Mouse (Mus musculus): ENCODE results near the gene Ptprg. TPM values are rescaled to one million over a fixed set of nuclear protein-coding genes. Genes with fewer than 3 reads are reported as not detected.

Ptprg gene
- polyA plus RNA-seq, 1 experiment from 2014 or later: 33.7 TPM

DNA sequence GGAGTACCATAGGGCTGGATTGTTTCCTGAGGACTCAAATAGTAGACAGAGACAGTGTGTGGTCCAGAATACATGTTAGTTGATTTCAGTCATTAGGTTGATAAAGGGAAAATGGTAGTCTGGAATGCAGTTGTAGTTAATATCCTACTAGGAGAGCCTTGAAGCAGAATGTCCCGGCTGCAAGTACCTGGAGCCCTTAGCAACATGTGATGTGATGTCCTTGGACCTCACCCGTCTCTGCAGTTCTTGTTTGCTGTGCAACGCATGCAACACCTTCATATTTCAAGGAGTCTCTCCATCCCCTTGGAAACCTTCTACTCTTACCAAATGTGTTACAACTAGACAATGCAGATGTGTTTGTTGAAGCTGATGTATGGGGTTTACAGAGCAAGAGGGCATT lies 280.3 kb downstream of the Ptprg start:
- Histone ChIP-seq H3K9me3 (ENCODE audit: control insufficient read depth, low read length) (no peaks in the 10 kb centered on the region), H3K4me2 (no peak overlapping the region), H3K27me3 (ENCODE audit: control insufficient read depth, insufficient read depth, low read length) (no peaks in the 10 kb centered on the region), H3K9ac (ENCODE audit: low read length) (no peak overlapping the region), H3K4me1 (ENCODE audit: control insufficient read depth, insufficient read depth, low read length) (no peaks in the 10 kb centered on the region), H3K36me3 (ENCODE audit: control insufficient read depth, insufficient read depth, low read length) (no peaks in the 10 kb centered on the region), H3K4me3 (ENCODE audit: low read depth, low read length) (no peak overlapping the region), H3K27ac (ENCODE audit: low read depth, low read length) (no peak overlapping the region)
- WGBS: 89% methylated on average over 3 of the region's 3 CpGs
- ATAC-seq (ENCODE audit: low FRiP score): no peak
- no peak for DNase-seq (ENCODE audit: low spot score, missing footprints)

DNA sequence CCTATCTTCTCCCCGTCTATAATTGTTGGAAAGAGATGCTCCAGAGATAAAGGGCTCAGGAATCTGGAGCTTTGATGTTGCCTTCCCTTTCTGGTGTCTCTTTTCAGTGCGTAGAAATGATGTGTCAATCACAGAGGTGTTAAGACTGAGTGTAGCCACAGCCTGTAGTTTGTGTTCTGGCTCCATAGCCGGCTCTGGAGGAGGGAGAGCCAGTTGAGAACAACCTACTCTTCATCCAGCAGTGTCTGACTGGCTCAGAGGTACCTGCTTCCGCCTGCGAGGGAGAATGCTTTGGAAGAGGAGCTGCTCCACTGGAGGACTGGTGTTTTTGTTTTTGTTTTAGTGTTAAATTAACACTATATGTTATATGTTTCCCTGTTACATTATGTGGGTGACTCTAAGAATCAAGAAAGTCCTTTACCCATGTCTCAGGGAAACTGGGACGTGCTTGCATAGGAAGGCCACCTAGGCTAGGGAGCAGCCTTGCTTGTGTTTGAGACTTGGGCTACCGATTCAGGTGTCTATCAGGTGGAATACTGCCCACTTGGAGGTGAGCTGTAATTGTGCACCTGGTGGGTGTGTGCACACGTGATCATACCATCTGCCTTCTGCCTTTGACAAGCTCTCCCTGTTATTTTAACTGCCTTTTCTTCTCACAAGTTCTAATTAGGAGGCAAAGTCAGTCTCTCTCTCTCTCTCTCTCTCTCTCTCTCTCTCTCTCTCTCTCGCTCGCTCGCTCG lies 282.5 kb downstream of the Ptprg start:
- Histone ChIP-seq H3K9ac (ENCODE audit: low read length) (no peak overlapping the region), H3K4me1 (ENCODE audit: control insufficient read depth, insufficient read depth, low read length) (no peaks in the 10 kb centered on the region), H3K36me3 (ENCODE audit: control insufficient read depth, insufficient read depth, low read length) (no peaks in the 10 kb centered on the region), H3K9me3 (ENCODE audit: control insufficient read depth, low read length) (no peaks in the 10 kb centered on the region), H3K4me3 (ENCODE audit: low read depth, low read length) (no peak overlapping the region), H3K27ac (ENCODE audit: low read depth, low read length) (no peak overlapping the region), H3K4me2 (no peak overlapping the region), H3K27me3 (ENCODE audit: control insufficient read depth, insufficient read depth, low read length) (no peaks in the 10 kb centered on the region)
- 79% methylated on average over 12 of the region's 12 CpGs for WGBS
- DNase-seq (ENCODE audit: low spot score, missing footprints) (no peak), ATAC-seq (ENCODE audit: low FRiP score) (no peak)

DNA sequence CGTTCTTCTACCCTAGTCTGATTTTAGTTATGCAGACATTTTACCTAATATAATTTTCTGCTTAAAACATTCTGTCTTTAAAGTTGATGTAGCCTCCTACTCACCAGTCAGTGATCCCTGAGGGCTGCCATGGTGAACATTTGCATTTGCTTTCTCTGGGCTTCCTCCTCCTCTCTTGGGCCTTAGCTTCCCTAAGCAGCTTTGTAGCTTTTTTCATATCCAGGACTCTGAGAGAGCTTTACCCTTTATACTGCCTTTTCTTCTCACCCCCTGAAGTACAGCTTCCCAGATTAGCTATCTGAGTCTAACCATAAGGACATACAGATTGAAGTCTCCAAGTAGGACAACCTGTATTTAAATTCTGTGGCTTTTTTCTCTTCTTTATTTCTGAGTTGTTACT lies 284.4 kb downstream of the Ptprg start:
- no peak overlapping the region for H3K4me2 ChIP-seq
- ATAC-seq (ENCODE audit: low FRiP score): no peak
- no peaks in the 10 kb centered on the region for H3K9me3 ChIP-seq (ENCODE audit: control insufficient read depth, low read length)
- no peaks in the 10 kb centered on the region for H3K36me3 ChIP-seq (ENCODE audit: control insufficient read depth, insufficient read depth, low read length)
- H3K9ac ChIP-seq (ENCODE audit: low read length): no peak overlapping the region
- 89% methylated on average over 1 of the region's 1 CpGs for WGBS
- H3K4me1 ChIP-seq (ENCODE audit: control insufficient read depth, insufficient read depth, low read length): no peaks in the 10 kb centered on the region
- no peak overlapping the region for H3K4me3 ChIP-seq (ENCODE audit: low read depth, low read length)
- H3K27ac ChIP-seq (ENCODE audit: low read depth, low read length): no peak overlapping the region
- no peak for DNase-seq (ENCODE audit: low spot score, missing footprints)
- no peaks in the 10 kb centered on the region for H3K27me3 ChIP-seq (ENCODE audit: control insufficient read depth, insufficient read depth, low read length)

DNA sequence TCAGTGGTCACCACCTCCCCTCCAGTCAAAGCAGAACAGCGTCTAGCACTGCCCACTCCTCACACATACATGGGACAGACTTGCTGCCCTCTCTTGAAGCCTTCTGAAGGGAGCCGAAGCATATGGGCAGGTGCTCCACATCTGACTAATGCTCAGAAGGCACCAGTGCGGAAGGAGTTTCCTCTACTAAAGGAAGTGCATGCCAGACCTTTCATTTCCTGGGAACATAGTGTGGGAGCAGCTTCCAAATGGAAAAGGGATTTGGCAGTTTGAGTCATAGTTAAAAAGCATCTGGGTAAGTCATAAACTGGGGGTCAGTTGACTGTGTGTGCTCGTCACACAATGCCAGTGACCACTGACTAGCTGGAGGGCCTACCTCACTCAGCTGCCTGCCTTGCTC lies 288.3 kb downstream of the Ptprg start:
- no peaks in the 10 kb centered on the region for H3K36me3 ChIP-seq (ENCODE audit: control insufficient read depth, insufficient read depth, low read length)
- DNase-seq (ENCODE audit: low spot score, missing footprints): no peak
- H3K4me2 ChIP-seq: no peak overlapping the region
- H3K4me1 ChIP-seq (ENCODE audit: control insufficient read depth, insufficient read depth, low read length): no peaks in the 10 kb centered on the region
- H3K4me3 ChIP-seq (ENCODE audit: low read depth, low read length): no peak overlapping the region
- no peak overlapping the region for H3K9ac ChIP-seq (ENCODE audit: low read length)
- 84% methylated on average over 4 of the region's 4 CpGs for WGBS
- no peaks in the 10 kb centered on the region for H3K9me3 ChIP-seq (ENCODE audit: control insufficient read depth, low read length)
- H3K27ac ChIP-seq (ENCODE audit: low read depth, low read length): no peak overlapping the region
- no peak for ATAC-seq (ENCODE audit: low FRiP score)
- H3K27me3 ChIP-seq (ENCODE audit: control insufficient read depth, insufficient read depth, low read length): no peaks in the 10 kb centered on the region

DNA sequence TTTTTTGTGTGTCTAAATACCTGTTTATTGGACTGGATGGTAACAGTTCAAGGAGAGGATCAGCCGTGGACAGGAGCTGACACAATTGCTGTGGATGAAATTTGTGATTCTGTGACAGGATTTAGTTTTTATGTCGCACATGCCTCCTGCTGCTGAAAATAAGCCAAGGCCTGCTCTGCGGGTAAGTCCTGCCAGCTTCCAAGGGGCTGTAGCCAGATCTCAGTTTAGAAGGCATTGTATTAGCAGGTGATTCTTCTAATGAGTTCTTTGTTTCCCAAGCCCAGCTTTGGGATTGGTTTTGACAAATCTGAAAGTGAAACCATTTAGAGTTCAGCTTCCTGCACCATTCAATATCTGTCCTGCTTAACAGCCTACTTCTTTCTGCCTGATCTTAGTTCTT lies 299.6 kb downstream of the Ptprg start:
- DNase-seq (ENCODE audit: low spot score, missing footprints): no peak
- WGBS: 80% methylated on average over 3 of the region's 3 CpGs
- H3K4me3 ChIP-seq (ENCODE audit: low read depth, low read length): no peak overlapping the region

DNA sequence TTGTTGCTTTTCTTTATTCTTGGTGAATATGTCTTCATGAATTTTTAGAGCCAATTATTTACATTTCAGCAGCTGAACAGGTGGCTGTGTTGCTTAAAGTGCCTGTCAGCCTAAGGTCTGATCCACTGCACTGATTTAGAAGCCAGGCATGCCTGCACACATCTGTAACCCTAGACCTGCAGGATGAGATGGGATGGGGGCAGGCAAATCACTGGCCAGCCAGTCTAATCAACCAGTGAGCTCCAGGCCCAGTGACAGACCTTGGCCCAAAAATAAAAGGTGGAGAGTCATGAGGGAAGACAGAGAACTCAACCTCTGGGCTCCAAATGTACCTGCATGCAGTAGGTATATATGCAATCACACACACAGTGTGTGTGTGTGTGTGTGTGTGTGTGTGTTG lies 302.2 kb downstream of the Ptprg start:
- peaks cover 3% of the 10 kb centered on the region; the same call in 1 of the 2 replicates for H3K4me1 ChIP-seq (ENCODE audit: control insufficient read depth, insufficient read depth, low read length)
- no peak overlapping the region for H3K4me2 ChIP-seq
- no peaks in the 10 kb centered on the region for H3K36me3 ChIP-seq (ENCODE audit: control insufficient read depth, insufficient read depth, low read length)
- H3K4me3 ChIP-seq (ENCODE audit: low read depth, low read length): no peak overlapping the region
- no peaks in the 10 kb centered on the region for H3K27me3 ChIP-seq (ENCODE audit: control insufficient read depth, insufficient read depth, low read length)
- DNase-seq (ENCODE audit: low spot score, missing footprints) (no peak), ATAC-seq (ENCODE audit: low FRiP score) (no peak)
- H3K9me3 ChIP-seq (ENCODE audit: control insufficient read depth, low read length): no peaks in the 10 kb centered on the region
- no peak overlapping the region for H3K27ac ChIP-seq (ENCODE audit: low read depth, low read length)
- H3K9ac ChIP-seq (ENCODE audit: low read length): no peak overlapping the region

More for the DNA sequence above, 299.6 kb downstream of the Ptprg start:
- Histone ChIP-seq H3K9ac (ENCODE audit: low read length) (no peak overlapping the region), H3K4me1 (ENCODE audit: control insufficient read depth, insufficient read depth, low read length) (peaks cover 3% of the 10 kb centered on the region; the same call in 1 of the 2 replicates), H3K27ac (ENCODE audit: low read depth, low read length) (no peak overlapping the region), H3K36me3 (ENCODE audit: control insufficient read depth, insufficient read depth, low read length) (no peaks in the 10 kb centered on the region), H3K9me3 (ENCODE audit: control insufficient read depth, low read length) (no peaks in the 10 kb centered on the region), H3K27me3 (ENCODE audit: control insufficient read depth, insufficient read depth, low read length) (no peaks in the 10 kb centered on the region), H3K4me2 (no peak overlapping the region)
- no peak for ATAC-seq (ENCODE audit: low FRiP score)

DNA sequence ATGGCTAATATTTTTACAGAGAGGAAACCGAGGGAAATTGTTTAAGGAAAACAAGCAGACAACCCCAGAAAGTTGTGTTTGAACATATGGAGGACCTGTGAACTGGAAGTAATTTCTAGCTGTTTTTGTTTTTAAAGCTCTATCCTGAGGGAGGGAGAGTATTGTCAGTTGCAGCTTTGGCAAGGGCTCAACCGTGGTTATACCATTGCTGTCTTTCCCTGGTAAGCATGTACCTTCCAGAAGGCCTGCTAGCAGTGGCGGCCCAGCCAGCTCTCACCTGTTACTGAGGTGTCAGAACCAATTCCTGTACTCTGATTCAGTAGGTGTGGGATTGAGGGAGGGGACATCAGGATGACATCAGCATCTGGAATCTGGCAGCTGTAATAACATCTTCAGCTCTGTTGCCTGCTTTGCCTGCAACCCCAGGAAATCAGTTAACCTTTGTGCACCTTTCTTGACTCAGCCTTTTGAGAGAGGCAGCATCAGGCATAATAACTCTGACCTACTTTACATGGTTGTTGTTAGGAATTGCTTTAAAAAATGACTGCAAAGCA lies 304.7 kb downstream of the Ptprg start:
- 66% methylated on average over 3 of the region's 3 CpGs for WGBS
- Histone ChIP-seq H3K9ac (ENCODE audit: low read length) (no peak overlapping the region), H3K36me3 (ENCODE audit: control insufficient read depth, insufficient read depth, low read length) (no peaks in the 10 kb centered on the region), H3K4me1 (ENCODE audit: control insufficient read depth, insufficient read depth, low read length) (peaks cover 3% of the 10 kb centered on the region; the same call in 1 of the 2 replicates), H3K9me3 (ENCODE audit: control insufficient read depth, low read length) (no peaks in the 10 kb centered on the region), H3K4me2 (no peak overlapping the region), H3K27ac (ENCODE audit: low read depth, low read length) (no peak overlapping the region), H3K27me3 (ENCODE audit: control insufficient read depth, insufficient read depth, low read length) (no peaks in the 10 kb centered on the region), H3K4me3 (ENCODE audit: low read depth, low read length) (no peak overlapping the region)
- no peak for DNase-seq (ENCODE audit: low spot score, missing footprints)
- ATAC-seq (ENCODE audit: low FRiP score): no peak

DNA sequence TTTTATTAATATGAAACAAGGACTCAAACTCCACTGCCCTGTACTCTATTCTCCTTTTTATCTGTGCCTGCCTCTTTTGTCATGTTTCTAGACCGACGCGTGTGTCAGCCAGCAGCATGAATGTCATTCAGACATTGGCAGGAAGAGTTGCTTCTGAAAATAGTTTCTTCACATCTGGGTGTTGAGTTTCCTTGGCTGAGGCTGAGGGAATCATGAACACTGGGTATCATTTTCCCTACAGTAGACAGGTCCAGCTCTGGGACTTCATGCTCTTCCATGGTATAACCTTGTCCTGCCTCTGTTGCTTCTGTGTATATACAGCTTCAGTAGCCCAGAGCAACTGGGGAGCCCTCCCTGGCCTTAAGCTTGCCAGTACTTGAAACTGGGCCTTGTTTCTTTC lies 310.0 kb downstream of the Ptprg start:
- no peak for ATAC-seq (ENCODE audit: low FRiP score)
- H3K9ac ChIP-seq (ENCODE audit: low read length): no peak overlapping the region
- WGBS: 92% methylated on average over 3 of the region's 3 CpGs
- H3K27me3 ChIP-seq (ENCODE audit: control insufficient read depth, insufficient read depth, low read length): no peaks in the 10 kb centered on the region
- H3K36me3 ChIP-seq (ENCODE audit: control insufficient read depth, insufficient read depth, low read length): no peaks in the 10 kb centered on the region
- no peaks in the 10 kb centered on the region; the same call in 1 of the 2 replicates for H3K4me1 ChIP-seq (ENCODE audit: control insufficient read depth, insufficient read depth, low read length)
- H3K9me3 ChIP-seq (ENCODE audit: control insufficient read depth, low read length): no peaks in the 10 kb centered on the region
- no peak overlapping the region for H3K27ac ChIP-seq (ENCODE audit: low read depth, low read length)
- H3K4me2 ChIP-seq: no peak overlapping the region
- DNase-seq (ENCODE audit: low spot score, missing footprints): no peak
- no peak overlapping the region for H3K4me3 ChIP-seq (ENCODE audit: low read depth, low read length)

DNA sequence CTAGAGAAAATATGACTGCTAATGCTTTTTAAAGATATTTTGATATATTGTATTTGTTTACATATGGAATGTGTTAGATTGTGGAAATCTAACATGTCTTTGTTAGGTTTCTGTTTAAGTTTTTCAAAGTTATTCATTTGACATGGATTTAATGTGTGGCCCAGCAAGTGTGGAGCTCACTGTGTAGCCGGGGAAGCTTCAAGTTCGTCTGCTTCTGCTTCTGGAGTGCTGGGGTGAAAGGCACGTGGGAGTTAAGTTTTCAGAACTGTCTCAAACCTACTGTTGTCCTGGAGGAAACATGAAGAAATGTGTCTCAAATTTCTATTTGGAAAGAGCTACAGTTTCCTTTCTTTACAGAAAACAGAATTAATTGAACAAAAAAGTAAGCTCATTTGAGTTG lies 311.5 kb downstream of the Ptprg start:
- ATAC-seq (ENCODE audit: low FRiP score) (no peak), DNase-seq (ENCODE audit: low spot score, missing footprints) (no peak)
- no peak overlapping the region for H3K4me3 ChIP-seq (ENCODE audit: low read depth, low read length)
- no peaks in the 10 kb centered on the region for H3K36me3 ChIP-seq (ENCODE audit: control insufficient read depth, insufficient read depth, low read length)
- no peak overlapping the region for H3K9ac ChIP-seq (ENCODE audit: low read length)
- WGBS: 58% methylated on average over 3 of the region's 3 CpGs
- H3K4me1 ChIP-seq (ENCODE audit: control insufficient read depth, insufficient read depth, low read length): no peaks in the 10 kb centered on the region; the same call in 1 of the 2 replicates
- H3K27me3 ChIP-seq (ENCODE audit: control insufficient read depth, insufficient read depth, low read length): no peaks in the 10 kb centered on the region
- H3K4me2 ChIP-seq: no peak overlapping the region
- no peaks in the 10 kb centered on the region for H3K9me3 ChIP-seq (ENCODE audit: control insufficient read depth, low read length)
- no peak overlapping the region for H3K27ac ChIP-seq (ENCODE audit: low read depth, low read length)

All from midbrain, embryonic 11.5 days (tissue).